Mouse (Mus musculus): ENCODE measurements around the gene Josd1. TPM values are rescaled to one million over a fixed set of nuclear protein-coding genes. Genes with fewer than 3 reads are reported as not detected.

The Josd1 gene
- polyA plus RNA-seq, 1 experiment from 2014 or later: 32.7 TPM

DNA sequence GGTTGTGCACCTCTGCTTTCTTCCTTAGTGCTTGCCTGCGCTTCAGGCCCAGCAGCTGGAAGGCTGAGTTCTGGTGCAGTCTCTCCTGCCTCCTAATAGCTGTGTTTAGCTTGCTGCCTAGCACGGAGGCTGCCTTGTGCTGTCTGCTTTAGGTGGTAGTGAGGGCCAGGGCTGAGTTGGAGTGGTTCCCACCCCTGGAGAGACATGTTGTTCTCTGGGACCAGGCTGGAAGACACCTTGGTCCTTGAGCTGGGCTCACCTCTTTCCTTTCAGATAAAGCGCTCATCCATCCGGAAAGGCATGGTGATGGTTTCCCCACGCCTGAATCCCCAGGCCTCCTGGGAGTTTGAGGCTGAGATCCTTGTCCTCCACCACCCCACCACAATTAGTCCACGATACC lies 29.0 kb upstream of the Josd1 start:
- no peak overlapping the region for H3K4me3 ChIP-seq
- no peaks in the 10 kb centered on the region for H3K27me3 ChIP-seq
- 88% methylated on average over 6 of the region's 6 CpGs for WGBS
- no peak overlapping the region for H3K4me2 ChIP-seq (replicated peaks)
- peaks cover 96% of the 10 kb centered on the region for H3K36me3 ChIP-seq
- no peak overlapping the region for H3K9ac ChIP-seq
- no peak overlapping the region for H3K27ac ChIP-seq
- ATAC-seq (ENCODE audit: insufficient number of reproducible peaks, insufficient read depth, low FRiP score, low TSS enrichment): no peak
- H3K4me1 ChIP-seq: no peaks in the 10 kb centered on the region; the same call in 1 of the 2 replicates
- H3K9me3 ChIP-seq: no peaks in the 10 kb centered on the region

DNA sequence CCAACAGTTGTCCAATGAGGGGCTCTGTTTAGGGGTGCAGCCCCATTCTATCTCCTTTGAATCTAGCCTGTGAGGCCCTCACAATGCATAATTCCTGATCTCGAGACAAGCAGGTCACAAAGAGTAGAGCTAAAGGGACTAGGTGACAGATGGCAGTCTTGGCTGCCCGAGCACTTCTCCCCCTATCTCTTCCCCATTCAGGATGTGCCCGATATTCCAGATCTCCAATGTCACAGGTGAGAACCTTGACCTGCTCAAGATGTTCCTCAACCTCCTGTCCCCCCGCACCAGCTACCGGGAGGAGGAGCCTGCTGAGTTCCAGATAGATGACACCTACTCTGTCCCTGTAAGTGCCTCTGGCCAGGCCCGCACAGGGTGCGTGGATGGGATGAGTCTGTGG lies 27.9 kb upstream of the Josd1 start:
- Histone ChIP-seq H3K4me1 (no peaks in the 10 kb centered on the region), H3K4me3 (no peak overlapping the region), H3K4me2 (replicated peaks) (no peak overlapping the region), H3K36me3 (peaks cover 97% of the 10 kb centered on the region), H3K27ac (no peak overlapping the region), H3K27me3 (no peaks in the 10 kb centered on the region), H3K9ac (no peak overlapping the region), H3K9me3 (no peaks in the 10 kb centered on the region)
- 88% methylated on average over 7 of the region's 7 CpGs for WGBS
- no peak for ATAC-seq (ENCODE audit: insufficient number of reproducible peaks, insufficient read depth, low FRiP score, low TSS enrichment)

DNA sequence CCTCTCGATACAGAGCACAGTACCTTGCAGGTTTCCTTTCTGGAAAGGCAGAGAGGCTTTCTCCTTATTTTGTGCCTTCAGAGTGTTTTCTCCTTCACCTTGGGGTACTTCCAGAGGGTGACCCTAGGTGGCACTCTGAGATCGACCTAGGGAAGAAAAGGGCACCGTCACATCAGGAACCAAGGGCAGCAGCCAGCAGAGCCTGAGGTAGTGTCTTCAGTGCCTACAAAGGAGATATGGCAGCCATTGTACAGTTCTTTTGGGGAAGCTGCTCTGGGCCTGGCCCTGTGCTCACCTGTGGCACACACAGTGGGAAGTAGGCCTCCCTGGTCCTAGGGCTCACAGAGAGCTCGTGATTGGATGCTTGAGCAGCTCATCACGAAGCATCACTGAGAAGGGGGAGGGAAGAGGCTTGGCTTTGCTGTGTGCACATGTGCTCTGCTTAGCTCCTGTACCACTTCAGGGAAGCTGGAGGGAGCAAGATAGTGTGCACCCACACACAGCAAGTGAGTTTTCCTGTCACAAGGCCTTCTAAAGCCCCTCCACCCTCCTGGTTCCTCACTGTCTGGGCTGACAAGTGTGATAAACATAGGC lies 20.6 kb upstream of the Josd1 start:
- Histone ChIP-seq H3K4me3 (no peak overlapping the region), H3K27ac (no peak overlapping the region), H3K4me2 (replicated peaks) (no peak overlapping the region), H3K27me3 (no peaks in the 10 kb centered on the region), H3K36me3 (peaks cover 65% of the 10 kb centered on the region), H3K4me1 (no peaks in the 10 kb centered on the region), H3K9me3 (no peaks in the 10 kb centered on the region), H3K9ac (no peak overlapping the region)
- no peak for ATAC-seq (ENCODE audit: insufficient number of reproducible peaks, insufficient read depth, low FRiP score, low TSS enrichment)
- WGBS: 83% methylated on average over 5 of the region's 5 CpGs

DNA sequence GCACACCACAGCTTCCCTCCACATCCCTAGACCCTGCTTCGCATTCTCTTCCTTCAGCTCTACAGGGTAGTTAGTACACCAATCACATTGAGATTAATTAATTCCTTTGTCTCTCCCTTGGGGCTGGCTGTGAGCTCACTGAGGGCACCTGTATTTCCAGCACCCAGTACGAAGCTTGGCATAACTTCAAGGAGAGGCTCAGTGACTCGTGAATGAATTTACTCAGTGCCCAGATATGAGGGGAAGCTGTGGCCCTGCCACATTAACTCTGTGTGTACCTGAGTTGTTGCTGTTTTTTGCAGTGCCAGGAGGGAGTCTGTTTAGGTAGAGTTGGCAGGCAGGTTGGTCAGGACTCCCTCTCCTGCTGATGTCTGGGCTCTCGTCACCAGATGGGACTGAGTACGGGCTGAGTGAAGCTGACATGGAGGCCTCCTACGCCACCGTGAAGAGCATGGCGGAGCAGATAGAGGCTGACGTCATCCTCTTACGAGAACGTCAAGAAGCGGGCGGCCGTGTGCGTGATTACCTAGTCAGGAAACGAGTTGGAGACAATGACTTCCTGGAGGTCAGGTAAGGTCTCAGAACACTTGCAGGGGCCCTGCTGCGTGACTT lies 19.0 kb upstream of the Josd1 start:
- Histone ChIP-seq H3K27me3 (no peaks in the 10 kb centered on the region), H3K27ac (no peak overlapping the region), H3K4me3 (no peak overlapping the region), H3K36me3 (peaks cover 49% of the 10 kb centered on the region), H3K4me1 (no peaks in the 10 kb centered on the region), H3K4me2 (replicated peaks) (no peak overlapping the region), H3K9me3 (no peaks in the 10 kb centered on the region), H3K9ac (no peak overlapping the region)
- 84% methylated on average over 17 of the region's 17 CpGs for WGBS
- no peak for ATAC-seq (ENCODE audit: insufficient number of reproducible peaks, insufficient read depth, low FRiP score, low TSS enrichment)

DNA sequence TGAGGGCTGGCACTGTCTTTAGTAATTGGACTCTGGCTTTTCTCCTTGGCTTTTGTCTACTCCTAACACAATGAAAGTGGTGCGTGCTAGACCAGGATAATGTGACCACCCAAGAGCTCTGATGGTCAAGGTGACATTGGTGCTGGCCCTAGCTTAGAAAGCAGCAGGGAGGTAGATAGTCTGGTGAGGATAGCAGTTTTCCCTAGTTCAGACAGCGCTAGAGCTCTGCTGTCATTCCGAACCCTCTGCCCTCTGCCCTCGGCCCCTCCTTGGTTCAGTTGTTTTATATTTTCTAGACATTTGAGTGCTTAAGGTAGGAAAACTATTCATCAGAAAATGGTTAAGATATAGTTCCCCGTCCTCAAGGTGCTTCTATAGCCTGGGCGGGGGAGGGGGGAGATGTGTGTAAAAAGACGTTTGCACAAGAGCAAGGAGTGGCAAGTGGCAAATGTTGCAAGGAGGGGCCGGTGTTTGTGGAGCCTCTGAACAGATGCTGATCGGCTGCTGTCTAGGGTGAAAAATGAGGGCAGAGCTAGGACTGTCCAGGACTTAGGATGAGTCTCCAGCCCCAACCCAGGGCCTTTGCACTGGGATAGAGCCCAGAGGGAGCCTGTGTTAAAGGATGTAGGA lies 10.0 kb upstream of the Josd1 start:
- H3K4me2 ChIP-seq (replicated peaks): no peak overlapping the region

DNA sequence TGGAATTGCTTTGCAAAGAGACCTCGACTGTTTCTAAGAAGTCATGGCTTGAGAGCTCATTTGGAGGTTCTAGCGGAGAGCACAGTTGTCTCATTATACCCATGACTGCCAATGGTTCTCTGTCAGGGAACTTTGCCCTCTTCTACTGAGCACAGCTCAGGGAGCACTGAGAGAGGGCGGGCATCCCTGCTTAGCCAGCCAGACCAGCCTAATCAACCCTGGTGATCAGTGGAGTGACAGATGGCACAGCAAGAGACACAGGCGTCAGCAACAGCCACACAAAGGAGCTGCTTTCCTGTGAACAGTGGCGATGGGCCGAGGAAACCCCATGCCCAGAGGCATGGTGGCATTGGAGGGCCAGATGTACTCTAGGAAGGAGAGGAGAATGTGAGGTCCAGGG lies 9.3 kb upstream of the Josd1 start:
- Histone ChIP-seq H3K27me3 (no peaks in the 10 kb centered on the region), H3K36me3 (peaks cover 16% of the 10 kb centered on the region; the same call in 1 of the 2 replicates), H3K4me1 (peaks cover 15% of the 10 kb centered on the region), H3K27ac (no peak overlapping the region), H3K9ac (no peak overlapping the region), H3K9me3 (no peaks in the 10 kb centered on the region), H3K4me2 (replicated peaks) (no peak overlapping the region), H3K4me3 (no peak overlapping the region)
- no peak for ATAC-seq (ENCODE audit: insufficient number of reproducible peaks, insufficient read depth, low FRiP score, low TSS enrichment)
- WGBS: 81% methylated on average over 6 of the region's 6 CpGs

More for the DNA sequence above, 10.0 kb upstream of the Josd1 start:
- no peak overlapping the region for H3K9ac ChIP-seq
- H3K4me3 ChIP-seq: no peak overlapping the region
- WGBS: 86% methylated on average over 9 of the region's 9 CpGs
- H3K9me3 ChIP-seq: no peaks in the 10 kb centered on the region
- no peak for ATAC-seq (ENCODE audit: insufficient number of reproducible peaks, insufficient read depth, low FRiP score, low TSS enrichment)
- H3K4me1 ChIP-seq: peaks cover 9% of the 10 kb centered on the region
- no peak overlapping the region for H3K27ac ChIP-seq
- H3K36me3 ChIP-seq: peaks cover 16% of the 10 kb centered on the region; the same call in 1 of the 2 replicates
- H3K27me3 ChIP-seq: no peaks in the 10 kb centered on the region

DNA sequence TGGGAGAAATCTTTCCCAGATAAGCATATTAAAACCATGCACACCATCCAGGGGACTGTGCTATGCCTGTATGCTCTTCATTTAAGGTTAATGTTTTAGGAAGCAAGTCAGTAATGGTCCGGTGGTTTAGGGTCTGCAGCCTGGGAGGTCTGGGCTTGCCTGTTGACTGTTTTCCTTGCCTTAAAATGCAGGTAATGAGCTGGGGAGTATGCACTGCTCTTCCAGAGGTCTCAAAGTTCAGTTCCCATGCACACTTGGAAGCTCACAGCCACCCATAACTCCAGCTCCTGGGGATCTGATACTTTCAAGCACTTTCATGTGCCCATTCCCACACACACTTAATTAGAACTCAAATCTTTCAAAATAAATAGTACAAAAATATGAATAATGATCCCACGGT lies 8.8 kb upstream of the Josd1 start:
- Histone ChIP-seq H3K4me3 (no peak overlapping the region), H3K4me1 (peaks cover 20% of the 10 kb centered on the region), H3K27ac (no peak overlapping the region), H3K4me2 (replicated peaks) (no peak overlapping the region), H3K27me3 (no peaks in the 10 kb centered on the region), H3K9ac (no peak overlapping the region), H3K9me3 (no peaks in the 10 kb centered on the region), H3K36me3 (peaks cover 16% of the 10 kb centered on the region; the same call in 1 of the 2 replicates)
- WGBS: 84% methylated on average over 2 of the region's 2 CpGs
- ATAC-seq (ENCODE audit: insufficient number of reproducible peaks, insufficient read depth, low FRiP score, low TSS enrichment): no peak

DNA sequence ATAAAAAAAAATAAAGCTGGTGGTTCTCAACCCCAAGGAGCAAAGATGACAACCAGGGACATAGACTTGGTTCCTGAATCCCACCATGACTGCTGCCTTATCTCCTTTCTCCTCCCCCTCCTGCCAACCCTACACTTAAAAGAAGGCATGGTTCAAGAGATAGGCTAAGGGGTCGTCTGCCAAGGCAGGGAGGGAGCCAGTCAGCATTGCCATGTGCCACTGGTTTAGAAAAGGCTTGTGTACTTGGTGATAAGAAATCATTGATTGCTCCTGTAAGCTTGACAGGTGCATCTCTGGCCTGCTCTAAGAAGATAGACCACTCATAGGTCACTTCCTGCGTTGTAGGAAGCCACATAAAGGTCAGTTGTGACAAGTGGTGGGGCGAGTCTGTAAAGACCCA lies 7.8 kb upstream of the Josd1 start:
- Histone ChIP-seq H3K9me3 (no peaks in the 10 kb centered on the region), H3K4me1 (peaks cover 21% of the 10 kb centered on the region), H3K36me3 (peaks cover 16% of the 10 kb centered on the region; the same call in 1 of the 2 replicates), H3K27me3 (no peaks in the 10 kb centered on the region), H3K27ac (no peak overlapping the region), H3K9ac (no peak overlapping the region), H3K4me2 (replicated peaks) (no peak overlapping the region), H3K4me3 (no peak overlapping the region)
- 72% methylated on average over 3 of the region's 3 CpGs for WGBS
- no peak for ATAC-seq (ENCODE audit: insufficient number of reproducible peaks, insufficient read depth, low FRiP score, low TSS enrichment)

DNA sequence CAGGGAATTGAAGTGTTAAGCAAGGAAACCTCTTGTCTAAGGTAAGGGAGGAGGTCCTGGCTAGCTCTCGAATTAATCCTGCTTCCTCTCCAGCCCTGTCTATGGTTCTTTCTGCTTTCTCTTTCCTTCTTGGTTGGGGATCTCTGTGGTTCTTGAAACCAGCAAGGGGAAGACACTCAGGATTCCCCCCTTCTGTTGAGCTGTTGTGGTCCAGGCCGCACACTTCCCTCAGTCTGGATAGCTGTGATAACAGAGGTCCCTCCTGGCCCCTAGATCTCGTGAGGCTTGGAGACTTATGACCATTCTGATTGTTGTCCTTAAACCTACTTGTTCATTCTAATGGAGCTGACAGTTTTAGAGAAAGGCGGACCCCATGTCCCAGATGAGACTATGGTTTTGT lies 6.8 kb upstream of the Josd1 start:
- Histone ChIP-seq H3K4me1 (peaks cover 23% of the 10 kb centered on the region), H3K4me2 (replicated peaks) (no peak overlapping the region), H3K27ac (no peak overlapping the region), H3K9ac (no peak overlapping the region), H3K9me3 (no peaks in the 10 kb centered on the region), H3K36me3 (peaks cover 16% of the 10 kb centered on the region; the same call in 1 of the 2 replicates), H3K4me3 (no peak overlapping the region), H3K27me3 (no peaks in the 10 kb centered on the region)
- 92% methylated on average over 4 of the region's 4 CpGs for WGBS
- ATAC-seq (ENCODE audit: insufficient number of reproducible peaks, insufficient read depth, low FRiP score, low TSS enrichment): no peak

DNA sequence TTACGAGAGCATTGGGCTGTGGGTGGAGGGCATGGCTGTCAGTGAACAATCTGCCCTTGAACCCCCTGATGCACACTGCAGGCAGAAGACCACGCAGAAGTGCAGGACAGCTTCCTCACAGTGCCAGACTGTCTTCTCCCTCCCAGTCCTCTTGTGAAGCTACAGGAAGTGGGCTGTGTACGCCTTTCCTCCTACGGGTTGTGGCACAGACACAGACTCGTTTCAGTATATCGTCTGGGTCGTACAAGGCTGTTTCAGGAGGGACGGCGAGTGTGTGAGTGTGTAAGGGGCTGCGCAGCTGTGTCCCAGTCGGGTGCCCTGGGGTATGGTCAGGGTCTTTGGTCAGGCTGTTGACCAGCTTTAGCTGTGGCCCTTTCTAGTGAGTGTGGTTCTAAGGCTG lies 6.0 kb upstream of the Josd1 start:
- no peak for ATAC-seq (ENCODE audit: insufficient number of reproducible peaks, insufficient read depth, low FRiP score, low TSS enrichment)
- no peaks in the 10 kb centered on the region for H3K9me3 ChIP-seq
- no peak overlapping the region for H3K4me2 ChIP-seq (replicated peaks)
- peaks cover 16% of the 10 kb centered on the region; the same call in 1 of the 2 replicates for H3K36me3 ChIP-seq
- H3K9ac ChIP-seq: no peak overlapping the region
- H3K27me3 ChIP-seq: no peaks in the 10 kb centered on the region
- peaks cover 26% of the 10 kb centered on the region for H3K4me1 ChIP-seq
- WGBS: 83% methylated on average over 11 of the region's 11 CpGs
- no peak overlapping the region for H3K4me3 ChIP-seq
- H3K27ac ChIP-seq: no peak overlapping the region

DNA sequence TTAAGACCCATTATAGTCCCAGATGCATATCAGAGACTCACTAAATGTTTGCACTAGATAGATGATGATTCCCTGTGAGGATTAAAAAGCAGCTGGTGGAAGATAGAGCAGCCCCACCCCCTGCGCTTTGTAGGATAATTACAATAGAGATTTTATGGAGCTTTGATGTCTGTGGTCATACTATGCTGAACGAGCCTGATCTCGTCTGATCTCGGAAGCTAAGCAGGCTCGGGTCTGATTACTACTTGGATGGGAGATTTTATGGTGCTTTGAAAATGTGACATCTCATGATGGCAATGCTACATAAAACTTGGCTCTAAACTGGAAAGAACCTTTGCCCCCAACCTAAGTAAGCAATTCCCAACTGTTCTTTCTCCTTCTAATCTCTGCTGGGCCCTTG lies 4.6 kb upstream of the Josd1 start:
- peaks cover 16% of the 10 kb centered on the region; the same call in 1 of the 2 replicates for H3K36me3 ChIP-seq

DNA sequence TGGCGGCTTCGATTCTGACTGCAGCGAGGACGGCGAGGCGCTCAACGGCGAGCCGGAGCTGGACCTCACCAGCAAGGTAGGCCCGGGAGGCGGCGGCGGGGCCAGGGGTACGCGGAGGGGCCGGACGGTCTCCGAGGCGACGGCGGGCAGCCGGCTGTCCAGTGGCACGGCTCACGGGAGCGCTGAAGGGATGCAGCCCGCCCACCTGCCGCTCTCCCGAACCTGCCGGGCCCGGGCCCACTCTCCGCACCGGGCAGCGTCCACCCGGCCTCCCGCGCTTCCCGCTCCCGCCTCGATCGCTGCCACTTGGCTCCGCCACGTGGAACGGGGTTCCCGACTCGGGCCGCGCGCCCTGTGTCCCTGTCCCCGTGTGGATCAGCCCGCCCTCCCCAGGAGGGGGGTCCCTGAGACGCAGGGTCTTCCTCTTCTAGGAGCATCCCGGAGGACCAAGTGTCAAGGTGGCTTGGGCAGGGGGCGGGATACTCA lies 3.3 kb upstream of the Josd1 start:
- WGBS: under 1% methylated on average over 52 of the region's 53 CpGs
- Histone ChIP-seq H3K4me3 (peak overlapping the region; percentile 71), H3K4me2 (replicated peaks) (peak overlapping the region; percentile 83), H3K9ac (peak overlapping the region; percentile 78), H3K27me3 (no peaks in the 10 kb centered on the region), H3K4me1 (peaks cover 35% of the 10 kb centered on the region), H3K9me3 (no peaks in the 10 kb centered on the region), H3K36me3 (peaks cover 9% of the 10 kb centered on the region; the same call in 1 of the 2 replicates), H3K27ac (peak overlapping the region; percentile 68; the same call in 1 of the 2 replicates)
- ATAC-seq (ENCODE audit: insufficient number of reproducible peaks, insufficient read depth, low FRiP score, low TSS enrichment): 0 out of 2 replicates have a peak, but pooled peaks have one; percentile 3

More for the DNA sequence above, 4.6 kb upstream of the Josd1 start:
- 86% methylated on average over 5 of the region's 5 CpGs for WGBS
- H3K27ac ChIP-seq: no peak overlapping the region
- no peaks in the 10 kb centered on the region for H3K27me3 ChIP-seq
- H3K4me1 ChIP-seq: peaks cover 31% of the 10 kb centered on the region
- H3K4me3 ChIP-seq: no peak overlapping the region
- H3K9ac ChIP-seq: no peak overlapping the region
- H3K9me3 ChIP-seq: no peaks in the 10 kb centered on the region
- H3K4me2 ChIP-seq (replicated peaks): peak overlapping the region; percentile 83
- no peak for ATAC-seq (ENCODE audit: insufficient number of reproducible peaks, insufficient read depth, low FRiP score, low TSS enrichment)

All from embryonic facial prominence, embryonic 12.5 days (tissue).